In the genomic region with DNA sequence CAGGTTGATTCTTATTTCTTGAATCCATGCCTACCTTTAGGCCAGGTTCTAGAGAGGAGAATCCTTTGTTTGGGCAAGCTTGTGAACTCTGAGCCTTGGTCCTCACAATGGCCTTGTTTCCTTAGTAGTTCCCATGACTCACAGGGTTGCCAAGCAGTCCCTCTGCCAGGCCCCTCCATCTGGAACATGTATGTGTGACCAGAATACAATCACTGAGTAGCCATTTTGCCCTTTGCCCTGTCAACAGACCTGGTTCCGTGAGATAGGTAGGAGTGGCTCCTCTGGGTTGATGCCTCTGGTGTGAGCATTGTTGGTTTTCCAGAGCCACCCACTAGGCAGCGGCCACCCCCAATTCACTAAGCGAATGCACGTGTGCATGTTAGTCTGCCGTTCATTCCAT, we compare ENCODE assay signal across 18 mouse cellular contexts. TPM values are rescaled to one million over a fixed set of nuclear protein-coding genes. Genes with fewer than 3 reads are reported as not detected.
A peak's percentile ranks its signal among the peaks of the same experiment; 100 is the strongest.
DNase-seq lines count a peak whose midpoint lies in the region; ATAC-seq and TF ChIP-seq lines count a peak whose summit lies in the region.
"Had no signal": no experiment of that assay in that cellular context is flagged by ENCODE, and none has a peak within 500 bp of the region (broad histone marks: within the 10 kb centered on the region; RNA-seq: fewer than 3 reads in every experiment).

No protein-coding gene starts in this region.

- H3K27ac ChIP-seq in heart, embryonic 11.5 days (ENCODE audit: low read depth, low read length): no peak overlapping the region
- H3K27ac ChIP-seq in layer of hippocampus, adult 2 months: peak overlapping the region; percentile 80; the same call in 1 of the 2 replicates
- no peak overlapping the region for H3K27ac ChIP-seq in intestine, embryonic 14.5 days (ENCODE audit: low read depth)
- H3K27ac ChIP-seq in small intestine, adult 2 months (ENCODE audit: insufficient read depth, low read depth, low read length): peak overlapping the region; percentile 5; the same call in 1 of the 2 replicates
- H3K27ac ChIP-seq: embryonic facial prominence, embryonic 15.5 days; forebrain, embryonic 15.5 days; heart, adult 2 months; hindbrain, embryonic 10.5 days had no signal

- 84% methylated on average over 5 of the region's 5 CpGs for WGBS in heart, embryonic 11.5 days (ENCODE audit: insufficient replicate concordance)
- 89% methylated on average over 5 of the region's 5 CpGs for WGBS in intestine, embryonic 14.5 days
- 47% methylated on average over 5 of the region's 5 CpGs for WGBS in small intestine, adult 2 months

- no peak for TF ChIP-seq POLR2A in small intestine, adult 2 months (IDR thresholded peaks at IDR 0.05; ENCODE audit: low read depth, low read length)

- no peak overlapping the region for H3K4me3 ChIP-seq in heart, embryonic 11.5 days (ENCODE audit: low read depth, low read length)
- H3K4me3 ChIP-seq in layer of hippocampus, adult 2 months: no peak overlapping the region
- H3K4me3 ChIP-seq in intestine, embryonic 14.5 days (ENCODE audit: low read depth, low read length): no peak overlapping the region
- H3K4me3 ChIP-seq in small intestine, adult 2 months (ENCODE audit: low read depth, low read length): no peak overlapping the region
- H3K4me3 ChIP-seq: embryonic facial prominence, embryonic 15.5 days; erythroblast, embryonic 14.5 days; forebrain, embryonic 15.5 days; heart, adult 2 months; heart, embryonic 12.5 days; hindbrain, embryonic 10.5 days had no signal

- no peaks in the 10 kb centered on the region for H3K36me3 ChIP-seq in heart, embryonic 11.5 days (ENCODE audit: control insufficient read depth, insufficient read depth, low read length)
- H3K36me3 ChIP-seq in intestine, embryonic 14.5 days (ENCODE audit: control insufficient read depth, insufficient read depth, low read length): no peaks in the 10 kb centered on the region
- no peaks in the 10 kb centered on the region for H3K36me3 ChIP-seq in small intestine, adult 2 months (ENCODE audit: control insufficient read depth, insufficient read depth, low read length)
- H3K36me3 ChIP-seq: embryonic facial prominence, embryonic 15.5 days; forebrain, embryonic 15.5 days; heart, embryonic 12.5 days; hindbrain, embryonic 10.5 days had no signal

- H3K4me1 ChIP-seq in heart, embryonic 11.5 days (ENCODE audit: control insufficient read depth, insufficient read depth, low read length): peaks cover 12% of the 10 kb centered on the region
- H3K4me1 ChIP-seq in intestine, embryonic 14.5 days (replicated peaks; ENCODE audit: control insufficient read depth, insufficient read depth, low read length): peaks cover 5% of the 10 kb centered on the region; the same call in 1 of the 2 replicates
- peaks cover 18% of the 10 kb centered on the region for H3K4me1 ChIP-seq in small intestine, adult 2 months (ENCODE audit: control insufficient read depth, insufficient read depth, insufficient read length, low read length)
- H3K4me1 ChIP-seq: embryonic facial prominence, embryonic 15.5 days; forebrain, embryonic 15.5 days; hindbrain, embryonic 10.5 days had no signal

- ATAC-seq in heart, embryonic 11.5 days (replicated peaks; ENCODE audit: insufficient number of reproducible peaks, low FRiP score, low TSS enrichment): no peak
- peak; percentile 63 for ATAC-seq in intestine, embryonic 14.5 days (replicated peaks; ENCODE audit: low FRiP score, low TSS enrichment, low read depth)
- no peak for ATAC-seq in erythroid progenitor cell, adult 5-6 weeks (replicated peaks; ENCODE audit: low FRiP score, poor library complexity, severe bottlenecking)
- ATAC-seq: CD4-positive, CD25-positive, alpha-beta regulatory T cell, adult 4 months; forebrain, embryonic 15.5 days had no signal

- no peaks in the 10 kb centered on the region for H3K27me3 ChIP-seq in heart, embryonic 11.5 days (ENCODE audit: control insufficient read depth, insufficient read depth, low read length)
- no peaks in the 10 kb centered on the region for H3K27me3 ChIP-seq in intestine, embryonic 14.5 days (replicated peaks; ENCODE audit: control insufficient read depth, insufficient read depth, low read length)
- no peaks in the 10 kb centered on the region for H3K27me3 ChIP-seq in small intestine, adult 2 months (ENCODE audit: control insufficient read depth, insufficient read depth, low read length)
- H3K27me3 ChIP-seq: embryonic facial prominence, embryonic 15.5 days; forebrain, embryonic 15.5 days; heart, embryonic 12.5 days had no signal

- no peak for TF ChIP-seq CTCF in layer of hippocampus, adult 2 months (conservative IDR thresholded peaks at IDR 0.05)
- TF ChIP-seq CTCF in small intestine, adult 2 months (IDR thresholded peaks at IDR 0.05; ENCODE audit: extremely low read depth, insufficient read length, insufficient replicate concordance, low read depth, low read length): no peak

- H3K9ac ChIP-seq in heart, embryonic 11.5 days (ENCODE audit: low read depth, low read length): no peak overlapping the region
- H3K9ac ChIP-seq in intestine, embryonic 14.5 days (ENCODE audit: low read length): no peak overlapping the region
- H3K9ac ChIP-seq: embryonic facial prominence, embryonic 15.5 days; forebrain, embryonic 15.5 days; heart, embryonic 12.5 days had no signal

- H3K4me2 ChIP-seq in heart, embryonic 11.5 days: no peak overlapping the region
- no peak overlapping the region for H3K4me2 ChIP-seq in intestine, embryonic 14.5 days (ENCODE audit: low read length)
- H3K4me2 ChIP-seq: embryonic facial prominence, embryonic 15.5 days; forebrain, embryonic 15.5 days; heart, embryonic 12.5 days had no signal

- no peaks in the 10 kb centered on the region for H3K9me3 ChIP-seq in heart, embryonic 11.5 days (replicated peaks; ENCODE audit: control insufficient read depth, low read length)
- no peaks in the 10 kb centered on the region for H3K9me3 ChIP-seq in intestine, embryonic 14.5 days (ENCODE audit: control insufficient read depth, low read length)
- H3K9me3 ChIP-seq: embryonic facial prominence, embryonic 15.5 days; forebrain, embryonic 15.5 days; G1E; heart, embryonic 12.5 days; hindbrain, embryonic 10.5 days had no signal

- DNase-seq in heart, adult 11 months: peak; percentile 82
- peak in 1 of 2 experiments; percentile 9 for DNase-seq in layer of hippocampus, adult 2 months (ENCODE audit: low spot score in 2 of 2)
- DNase-seq in layer of hippocampus, adult 8-10 months (ENCODE audit: low spot score in 2 of 2): no peak
- no peak for DNase-seq in intestine, embryonic 14.5 days (ENCODE audit: low spot score)
- DNase-seq: adrenal gland, adult 8-10 months; B cell, adult 2 months; cerebellum, adult 2 months; heart, adult 2 months had no signal

RNA-seq across cellular contexts. Expression of gene Lrrc8b, which starts 24.0 kb away (rescaled TPM):
- polyA plus RNA-seq in heart, embryonic 11.5 days (2014; fragmentation: Nextera tagmentation; extraction: Ambion mirVana): 6.2 and 8.0 TPM in 2 replicates
- 10 to 100 TPM; 61.6 TPM for total RNA-seq in layer of hippocampus, adult 2 months (2021)
- total RNA-seq in layer of hippocampus, adult 8-10 months (2022): 10 to 100 TPM; 57.6 to 59.7 (median 59.3) TPM
- polyA plus RNA-seq in intestine, embryonic 14.5 days (2014; fragmentation: Nextera tagmentation; extraction: Ambion mirVana): 10.5 and 11.5 TPM in 2 replicates
- polyA plus RNA-seq in small intestine, adult 2 months (2012; rRNA removed): 8.3 and 19.6 TPM in 2 replicates
- 6.5 and 6.7 TPM in 2 replicates for total RNA-seq in erythroid progenitor cell, adult 5-6 weeks (2015; ENCODE audit: low replicate concordance)
- 2.6 and 5.0 TPM in 2 replicates for total RNA-seq in erythroid progenitor cell, adult 5-6 weeks (2017; ENCODE audit: low replicate concordance)

Comparison
In these comparisons a context has a peak if more than half of its experiments do, and no peak if none do; other contexts are left out.
1. H3K27ac ChIP-seq: peak in layer of hippocampus, adult 2 months (single experiment) and small intestine, adult 2 months (single experiment); none in heart, embryonic 11.5 days (single experiment) and intestine, embryonic 14.5 days (single experiment).
2. RNA of gene Lrrc8b, which starts 24.0 kb away (total RNA-seq): 61.6 TPM in layer of hippocampus, adult 2 months and 57.6 to 59.7 TPM in layer of hippocampus, adult 8-10 months; 2.6 to 6.7 TPM in erythroid progenitor cell, adult 5-6 weeks; every median in the first group is over 4 times any median in the second.